Mouse (Mus musculus): ENCODE data around the gene 1600014C10Rik.

GRCm38 (mm10) chr7:38237140-38237539, 54.1 kb downstream of the 1600014C10Rik start:
- no peak for TF ChIP-seq GATA1 (IDR thresholded peaks at IDR 0.05; ENCODE audit: borderline replicate concordance, low read length)
- TF ChIP-seq CTCF (IDR thresholded peaks at IDR 0.05; ENCODE audit: low read depth, low read length): no peak
- no peak for TF ChIP-seq POLR2AphosphoS5 (IDR thresholded peaks at IDR 0.05; ENCODE audit: insufficient replicate concordance, low read depth, low read length)
- no peak for TF ChIP-seq TAL1 (conservative IDR thresholded peaks at IDR 0.05; ENCODE audit: low read depth, low read length)
